Mouse (Mus musculus) liver, embryonic 14.5 days (tissue): ENCODE results near the gene Kidins220.

Experiments used
- CTCF ChIP-seq: IDR thresholded peaks from 2 replicates; pipeline ENCODE4 v1.5.1; 2016; ENCODE audit warnings: antibody characterized with exemption, low read depth, control low read depth
- EP300 ChIP-seq: IDR thresholded peaks from 2 replicates; pipeline ENCODE4 v1.6.1; 2016; ENCODE audit warnings: antibody characterized with exemption, low read depth

- TF ChIP-seq CTCF (no peak), EP300 (no peak)
Observed at GRCm38 (mm10) chr12:25103911-25104310, 129.2 kb downstream of the Kidins220 start.
